Mouse (Mus musculus) lung, embryonic 16.5 days (tissue): ENCODE data around the gene Nosip. TPM values are rescaled to one million over a fixed set of nuclear protein-coding genes. Genes with fewer than 3 reads are reported as not detected.
A peak's percentile ranks its signal among the peaks of the same experiment; 100 is the strongest.
"Not testable (repeated sequence)": the region's sequence is repeated elsewhere in the genome, so short reads cannot be mapped to it uniquely, and the experiment has no call there.

Experiments
- ATAC-seq: fragments of 200-750 bp; cut with Nextera tagmentation; 2 replicates; pipeline ENCODE4 v1.8.0; 2017; ENCODE audit warnings: low read depth, mild to moderate bottlenecking, moderate library complexity
- H3K27ac ChIP-seq: fragments of 300-500 bp; sonication (generic); 2 replicates; pipeline ENCODE4 v1.5.1; 2014; ENCODE audit warnings: mild to moderate bottlenecking, control low read depth, low read length
- H3K27me3 ChIP-seq: fragments of 300-500 bp; sonication (generic); 2 replicates; pipeline ENCODE4 v1.6.1; 2014; ENCODE audit warnings: low read depth, low read length, mixed read lengths; ENCODE audit not compliant: control insufficient read depth, insufficient read depth
- H3K36me3 ChIP-seq: fragments of 300-500 bp; sonication (generic); 2 replicates; pipeline ENCODE4 v1.6.1; 2014; ENCODE audit warnings: low read length; ENCODE audit not compliant: control insufficient read depth, insufficient read depth
- H3K4me1 ChIP-seq: fragments of 300-500 bp; sonication (generic); replicated peaks from 2 replicates; pipeline ENCODE4 v1.6.1; 2014; ENCODE audit warnings: low read length, mixed read lengths; ENCODE audit not compliant: control insufficient read depth, insufficient read depth
- H3K4me2 ChIP-seq: fragments of 300-500 bp; sonication (generic); 2 replicates; pipeline ENCODE4 v1.6.1; 2014; ENCODE audit warnings: low read depth, low read length, control low read depth
- H3K4me3 ChIP-seq: fragments of 300-500 bp; sonication (generic); 2 replicates; pipeline ENCODE4 v1.5.1; 2014; ENCODE audit warnings: mild to moderate bottlenecking, low read length, control low read depth
- H3K9ac ChIP-seq: fragments of 300-500 bp; sonication (generic); 2 replicates; pipeline ENCODE4 v1.6.1; 2014; ENCODE audit warnings: low read length, control low read depth
- H3K9me3 ChIP-seq: fragments of 300-500 bp; sonication (generic); 2 replicates; pipeline ENCODE4 v1.6.1; 2016; ENCODE audit warnings: low read length; ENCODE audit not compliant: control insufficient read depth
- WGBS: fragments of 180-500 bp; shearing (Covaris S2); extraction: QIAGEN DNeasy Blood & Tissue Kit; methylation state at CpG from one replicate; pipeline ENCODE4 v1.1.7; 2014; 5-methylcytosine and 5-hydroxymethylcytosine counted together
- polyA plus RNA-seq: library from polyadenylated mRNA; unstranded; fragments of >200 nt; fragmentation: Nextera tagmentation; extraction: Ambion mirVana; gene quantifications from 2 replicates; pipeline ENCODE4 v1.2.1, GENCODE M21; 2015

Gene Nosip
- polyA plus RNA-seq, 1 experiment from 2014 or later: 72.5 TPM

GRCm38 (mm10) chr7:45102441-45102840 is 40.2 kb downstream of the Nosip start:
- Histone ChIP-seq H3K9me3 (no peaks in the 10 kb centered on the region), H3K4me3 (peak overlapping the region; percentile 56), H3K4me1 (peaks cover 22% of the 10 kb centered on the region), H3K27ac (no peak overlapping the region; the same call in 1 of the 2 replicates), H3K4me2 (peak overlapping the region; percentile 69), H3K9ac (peak overlapping the region; percentile 74), H3K36me3 (peaks cover 4% of the 10 kb centered on the region; the same call in 1 of the 2 replicates), H3K27me3 (no peaks in the 10 kb centered on the region)
- 69% methylated on average over 11 of the region's 11 CpGs for WGBS
- ATAC-seq: no peak

- Histone ChIP-seq H3K27ac (peak overlapping the region; percentile 91), H3K9ac (peak overlapping the region; percentile 74), H3K36me3 (peaks cover 4% of the 10 kb centered on the region; the same call in 1 of the 2 replicates), H3K4me1 (peaks cover 22% of the 10 kb centered on the region), H3K9me3 (no peaks in the 10 kb centered on the region), H3K4me3 (peak overlapping the region; percentile 56), H3K27me3 (no peaks in the 10 kb centered on the region), H3K4me2 (peak overlapping the region; percentile 69)
- peak; percentile 10; the same call in 1 of the 2 replicates for ATAC-seq
- 36% methylated on average over 9 of the region's 9 CpGs for WGBS
Measured at GRCm38 (mm10) chr7:45102940-45103585, 40.8 kb downstream of the Nosip start.

GRCm38 (mm10) chr7:45103652-45104180 is 41.5 kb downstream of the Nosip start, which contains the start of gene Fcgrt:
TSS of gene Fcgrt (minus strand) at chr7:45103851.
- Histone ChIP-seq H3K4me1 (peaks cover 22% of the 10 kb centered on the region), H3K27ac (peak within 1 kb of the TSS; percentile 91), H3K4me2 (peak within 1 kb of the TSS; percentile 69), H3K9me3 (no peaks in the 10 kb centered on the region), H3K9ac (peak within 1 kb of the TSS; percentile 74), H3K27me3 (no peaks in the 10 kb centered on the region), H3K4me3 (peak within 1 kb of the TSS; percentile 56), H3K36me3 (peaks cover 3% of the 10 kb centered on the region; the same call in 1 of the 2 replicates)
- 14% methylated on average over 7 of the region's 7 CpGs for WGBS
- peak; percentile 98 for ATAC-seq

- Histone ChIP-seq H3K4me1 (peaks cover 22% of the 10 kb centered on the region), H3K27me3 (no peaks in the 10 kb centered on the region), H3K9ac (no peak overlapping the region), H3K27ac (no peak overlapping the region), H3K4me2 (no peak overlapping the region), H3K9me3 (no peaks in the 10 kb centered on the region), H3K4me3 (no peak overlapping the region), H3K36me3 (no peaks in the 10 kb centered on the region)
- 64% methylated on average over 5 of the region's 5 CpGs for WGBS
- no peak for ATAC-seq
Measured at GRCm38 (mm10) chr7:45104941-45105340, 42.7 kb downstream of the Nosip start.

- Histone ChIP-seq H3K9ac (no peak overlapping the region), H3K27ac (no peak overlapping the region), H3K36me3 (no peaks in the 10 kb centered on the region), H3K27me3 (no peaks in the 10 kb centered on the region), H3K4me2 (no peak overlapping the region), H3K4me1 (peaks cover 22% of the 10 kb centered on the region), H3K9me3 (no peaks in the 10 kb centered on the region), H3K4me3 (no peak overlapping the region)
- no peak for ATAC-seq
- WGBS: 77% methylated on average over 8 of the region's 8 CpGs
Measured at GRCm38 (mm10) chr7:45105491-45105890, 43.3 kb downstream of the Nosip start.

GRCm38 (mm10) chr7:45106441-45106840 is 44.2 kb downstream of the Nosip start:
- ATAC-seq: no peak
- Histone ChIP-seq H3K27me3 (no peaks in the 10 kb centered on the region), H3K27ac (no peak overlapping the region), H3K36me3 (no peaks in the 10 kb centered on the region), H3K4me3 (no peak overlapping the region), H3K9me3 (no peaks in the 10 kb centered on the region), H3K4me1 (peaks cover 22% of the 10 kb centered on the region), H3K4me2 (no peak overlapping the region), H3K9ac (no peak overlapping the region)
- WGBS: 53% methylated on average over 6 of the region's 6 CpGs

- no peak for ATAC-seq
- WGBS: 58% methylated on average over 5 of the region's 5 CpGs
- no peak overlapping the region for H3K9ac ChIP-seq
- no peaks in the 10 kb centered on the region for H3K9me3 ChIP-seq
- no peaks in the 10 kb centered on the region for H3K27me3 ChIP-seq
- no peak overlapping the region for H3K4me2 ChIP-seq
- no peak overlapping the region for H3K4me3 ChIP-seq
- H3K36me3 ChIP-seq: no peaks in the 10 kb centered on the region
- no peak overlapping the region for H3K27ac ChIP-seq
- peaks cover 22% of the 10 kb centered on the region for H3K4me1 ChIP-seq
Measured at GRCm38 (mm10) chr7:45107052-45107645, 44.9 kb downstream of the Nosip start.

GRCm38 (mm10) chr7:45110089-45110488 is 47.9 kb downstream of the Nosip start:
- H3K27ac ChIP-seq, H3K36me3 ChIP-seq, H3K27me3 ChIP-seq, H3K4me3 ChIP-seq, ATAC-seq, H3K4me1 ChIP-seq, H3K9ac ChIP-seq, H3K4me2 ChIP-seq, H3K9me3 ChIP-seq: not testable (repeated sequence)
- 77% methylated on average over 4 of the region's 4 CpGs for WGBS

GRCm38 (mm10) chr7:45111940-45112339 is 49.7 kb downstream of the Nosip start:
- no peaks in the 10 kb centered on the region for H3K4me1 ChIP-seq
- no peak overlapping the region for H3K27ac ChIP-seq
- no peak overlapping the region for H3K9ac ChIP-seq
- H3K4me2 ChIP-seq: no peak overlapping the region
- no peak for ATAC-seq
- H3K27me3 ChIP-seq: no peaks in the 10 kb centered on the region
- H3K9me3 ChIP-seq: no peaks in the 10 kb centered on the region
- no peaks in the 10 kb centered on the region for H3K36me3 ChIP-seq
- H3K4me3 ChIP-seq: no peak overlapping the region
- WGBS: 52% methylated on average over 2 of the region's 2 CpGs
